Mouse (Mus musculus): ENCODE data around the gene Vstm2b.

DNA sequence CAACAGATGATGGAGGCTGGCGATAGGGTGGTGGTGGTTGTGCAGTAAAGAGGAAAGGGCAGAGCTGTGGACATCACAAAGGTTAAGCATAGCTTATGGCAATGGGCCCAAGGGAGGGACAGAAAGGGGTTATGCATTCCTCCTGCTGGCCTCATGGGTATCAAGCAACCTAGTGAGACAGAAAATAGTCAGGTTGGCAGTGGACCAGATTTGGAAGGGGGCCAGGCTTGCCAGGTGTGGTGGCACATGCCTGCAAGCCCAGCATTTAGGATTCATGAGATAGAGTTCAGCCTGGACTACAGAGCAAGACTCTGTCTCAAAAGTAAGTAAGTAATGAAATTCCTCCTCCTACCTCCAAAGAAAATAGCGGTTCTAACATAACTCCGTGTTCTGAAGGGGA lies 9.8 kb upstream of the Vstm2b start:
- no peak for TF ChIP-seq CTCF (IDR thresholded peaks at IDR 0.05; ENCODE audit: low read depth, low read length)
- TF ChIP-seq POLR2A (IDR thresholded peaks at IDR 0.05; ENCODE audit: extremely low read depth, insufficient read depth, low read length): no peak

Measured in liver, adult 2 months (tissue).